Mouse (Mus musculus) testis, adult 2 months (tissue): ENCODE results near the gene Crebbp.

Experiments
- CTCF ChIP-seq: fragments of 200-500 bp; IDR thresholded peaks from 2 replicates; pipeline ENCODE4 v1.5.1; 2012; ENCODE audit warnings: low read depth, mild to moderate bottlenecking, inconsistent platforms, low read length, moderate library complexity; ENCODE audit not compliant: control insufficient read depth, insufficient read depth, insufficient replicate concordance
- POLR2A ChIP-seq: fragments of 200-500 bp; IDR thresholded peaks from 2 replicates; pipeline ENCODE4 v1.6.1; 2012; ENCODE audit warnings: low read depth, mild to moderate bottlenecking, inconsistent platforms, low read length, moderate library complexity; ENCODE audit not compliant: control insufficient read depth

GRCm38 (mm10) chr16:4096898-4097297, 116.9 kb downstream of the Crebbp start:
- TF ChIP-seq POLR2A (no peak), CTCF (no peak)
